Mouse (Mus musculus) embryo, embryonic 9.5 days (tissue): ENCODE data around the gene Uba1.
"Not testable (repeated sequence)": the region's sequence is repeated elsewhere in the genome, so short reads cannot be mapped to it uniquely, and the experiment has no call there.

Source experiments
- DNase-seq: peaks from one replicate; pipeline ENCODE4 v3.0.0-alpha.2; 2017; ENCODE audit errors: extremely low spot score

Uba1 gene

DNA sequence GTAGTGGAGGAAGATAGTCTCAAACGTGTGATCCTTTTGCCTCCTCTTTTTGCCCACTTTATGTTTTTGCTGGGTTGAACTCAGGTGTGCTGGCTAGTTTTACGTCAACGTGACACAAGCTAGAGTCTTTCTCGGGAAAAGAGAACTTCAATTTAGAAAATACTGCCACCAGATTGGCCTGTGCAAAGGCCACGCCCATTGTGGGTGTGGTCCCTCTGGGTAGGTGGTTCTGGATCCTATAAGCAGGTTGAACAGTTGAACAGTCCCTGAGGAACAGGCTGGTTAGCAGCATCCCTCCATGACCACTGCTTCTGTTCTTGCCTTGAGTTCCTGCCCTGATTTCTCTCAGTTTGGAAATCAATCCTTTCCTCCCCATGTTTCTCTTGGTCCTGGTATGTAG lies 70.6 kb downstream of the Uba1 start:
- DNase-seq: no peak

DNA sequence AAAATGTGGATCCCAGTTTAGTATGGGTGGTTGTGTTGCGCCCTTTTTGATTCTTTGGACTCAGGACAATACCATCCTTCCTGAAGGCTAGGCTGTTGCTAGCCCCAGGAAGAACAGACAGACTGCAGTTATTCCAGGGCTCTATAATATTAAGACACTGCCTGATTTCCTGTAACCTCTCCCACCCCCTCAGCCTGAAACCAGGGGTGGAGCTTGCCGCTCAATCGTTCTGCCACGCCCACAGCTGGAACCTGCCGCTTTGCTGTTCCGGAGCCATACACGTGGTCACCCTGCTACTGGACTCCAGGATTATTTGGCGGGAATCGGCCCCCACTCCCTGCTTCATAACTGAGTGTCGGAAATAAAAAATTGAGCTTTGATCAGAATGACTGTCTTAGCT lies 71.9 kb downstream of the Uba1 start:
- DNase-seq: not testable (repeated sequence)
